Mouse (Mus musculus) midbrain, embryonic 14.5 days (tissue): ENCODE data around the gene Prkg1. TPM values are rescaled to one million over a fixed set of nuclear protein-coding genes. Genes with fewer than 3 reads are reported as not detected.

Source experiments
- ATAC-seq: fragments of 200-750 bp; cut with Nextera tagmentation; 2 replicates; pipeline ENCODE4 v1.8.0; 2017; ENCODE audit warnings: moderate number of reproducible peaks, moderate library complexity; ENCODE audit not compliant: low FRiP score, low TSS enrichment
- DNase-seq: peaks from one replicate; pipeline ENCODE4 v3.0.0-alpha.2; 2015
- H3K27ac ChIP-seq: fragments of 300-500 bp; sonication (generic); replicated peaks from 2 replicates; pipeline ENCODE4 v1.5.1; 2014; ENCODE audit warnings: mild to moderate bottlenecking, low read depth, low read length, moderate library complexity
- H3K27me3 ChIP-seq: fragments of 300-500 bp; sonication (generic); 2 replicates; pipeline ENCODE4 v1.6.1; 2014; ENCODE audit warnings: low read length, control low read depth, mixed read lengths; ENCODE audit not compliant: control insufficient read depth, insufficient read depth
- H3K36me3 ChIP-seq: fragments of 300-500 bp; sonication (generic); 2 replicates; pipeline ENCODE4 v1.6.1; 2014; ENCODE audit warnings: low read length, control low read depth; ENCODE audit not compliant: control insufficient read depth, insufficient read depth
- H3K4me1 ChIP-seq: fragments of 300-500 bp; sonication (generic); 2 replicates; pipeline ENCODE4 v1.6.1; 2014; ENCODE audit warnings: mild to moderate bottlenecking, antibody characterized with exemption, low read length, control low read depth; ENCODE audit not compliant: control insufficient read depth, insufficient read depth
- H3K4me2 ChIP-seq: fragments of 300-500 bp; sonication (generic); 2 replicates; pipeline ENCODE4 v1.6.1; 2014; ENCODE audit warnings: mild to moderate bottlenecking, low read length, moderate library complexity
- H3K4me3 ChIP-seq: fragments of 300-500 bp; sonication (generic); replicated peaks from 2 replicates; pipeline ENCODE4 v1.5.1; 2014; ENCODE audit warnings: low read depth, low read length
- H3K9ac ChIP-seq: fragments of 300-500 bp; sonication (generic); replicated peaks from 2 replicates; pipeline ENCODE4 v1.6.1; 2014; ENCODE audit warnings: mild to moderate bottlenecking, low read length, moderate library complexity
- H3K9me3 ChIP-seq: fragments of 300-500 bp; sonication (generic); 2 replicates; pipeline ENCODE4 v1.6.1; 2016; ENCODE audit warnings: low read length, control low read depth, mixed read lengths; ENCODE audit not compliant: control insufficient read depth
- WGBS: fragments of 180-500 bp; shearing (Covaris S2); extraction: QIAGEN DNeasy Blood & Tissue Kit; methylation state at CpG from one replicate; pipeline ENCODE4 v1.1.7; 2014; 5-methylcytosine and 5-hydroxymethylcytosine counted together
- polyA plus RNA-seq: library from polyadenylated mRNA; unstranded; fragments of >200 nt; fragmentation: Nextera tagmentation; extraction: Ambion mirVana; gene quantifications from 2 replicates; pipeline ENCODE4 v1.2.1, GENCODE M21; 2014

The Prkg1 gene
- polyA plus RNA-seq, 1 experiment from 2014 or later, result 3.9 TPM

GRCm38 (mm10) chr19:31779021-31779420, 14.2 kb upstream of the Prkg1 start:
- Histone ChIP-seq H3K4me3 (no peak overlapping the region), H3K4me2 (no peak overlapping the region), H3K9me3 (no peaks in the 10 kb centered on the region), H3K4me1 (no peaks in the 10 kb centered on the region), H3K27me3 (no peaks in the 10 kb centered on the region), H3K36me3 (no peaks in the 10 kb centered on the region), H3K9ac (no peak overlapping the region), H3K27ac (no peak overlapping the region)
- WGBS, result 89% methylated on average over 4 of the region's 4 CpGs
- ATAC-seq (no peak), DNase-seq (no peak)

DNA sequence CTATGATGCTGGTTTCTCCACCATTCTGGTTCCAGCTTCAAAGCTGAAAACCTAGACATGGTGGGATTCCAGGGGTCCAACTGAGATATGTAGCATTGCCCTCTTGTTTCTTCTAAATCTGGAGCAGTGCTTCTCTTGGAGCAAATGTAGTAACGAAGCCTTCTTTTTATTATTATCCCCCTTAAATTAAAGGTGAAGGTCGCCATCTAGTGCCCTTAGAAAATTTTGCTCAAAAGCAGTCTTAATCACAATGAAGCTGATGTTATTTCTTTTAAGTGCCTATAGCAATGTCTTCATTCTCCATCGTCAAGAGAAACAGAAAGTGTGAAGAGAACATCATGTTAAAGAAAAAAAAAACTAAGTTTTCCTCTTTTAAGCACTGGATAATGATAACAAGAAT, 2.2 kb upstream of the Prkg1 start:
- H3K4me2 ChIP-seq, result no peak overlapping the region
- H3K4me3 ChIP-seq, result no peak overlapping the region
- no peak overlapping the region for H3K9ac ChIP-seq
- H3K9me3 ChIP-seq, result no peaks in the 10 kb centered on the region
- H3K4me1 ChIP-seq, result peaks cover 28% of the 10 kb centered on the region
- no peak overlapping the region for H3K27ac ChIP-seq
- peaks cover 26% of the 10 kb centered on the region for H3K27me3 ChIP-seq
- no peaks in the 10 kb centered on the region for H3K36me3 ChIP-seq
- ATAC-seq, result no peak
- WGBS, result 11% methylated on average over 3 of the region's 3 CpGs
- peak; percentile 70 for DNase-seq

DNA sequence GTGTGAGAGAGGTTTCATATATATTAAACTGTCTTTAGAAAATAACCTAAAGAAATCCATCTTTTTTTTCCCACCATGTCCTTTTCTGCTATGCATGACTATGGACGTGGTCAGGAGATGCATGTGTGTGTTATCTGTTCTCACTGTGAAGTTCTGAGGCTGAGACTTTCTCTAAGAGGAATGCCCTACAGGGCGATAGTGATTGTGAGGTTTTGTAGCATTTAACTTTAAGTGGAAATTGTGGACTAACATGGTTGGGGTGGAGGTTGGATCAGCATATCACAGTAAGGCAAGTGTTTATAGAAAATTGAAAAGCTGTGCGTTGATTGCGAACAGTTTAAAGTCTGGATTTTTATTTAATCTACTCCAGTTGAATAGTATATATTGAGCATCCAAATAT, 618 bp upstream of the Prkg1 start:
- WGBS, result 35% methylated on average over 4 of the region's 4 CpGs
- H3K4me1 ChIP-seq, result peaks cover 28% of the 10 kb centered on the region
- no peaks in the 10 kb centered on the region for H3K9me3 ChIP-seq
- no peak overlapping the region for H3K27ac ChIP-seq
- peak overlapping the region; percentile 98 for H3K4me2 ChIP-seq
- peaks cover 39% of the 10 kb centered on the region for H3K27me3 ChIP-seq
- no peaks in the 10 kb centered on the region for H3K36me3 ChIP-seq
- DNase-seq, result no peak
- no peak overlapping the region for H3K4me3 ChIP-seq
- no peak overlapping the region for H3K9ac ChIP-seq
- no peak for ATAC-seq

GRCm38 (mm10) chr19:31763951-31764800, 657 bp downstream of the Prkg1 start:
- Histone ChIP-seq H3K27me3 (peaks cover 39% of the 10 kb centered on the region), H3K9me3 (no peaks in the 10 kb centered on the region), H3K27ac (no peak overlapping the region; the same call in 1 of the 2 replicates), H3K36me3 (no peaks in the 10 kb centered on the region), H3K4me2 (peak overlapping the region; percentile 98), H3K9ac (peak overlapping the region; percentile 34), H3K4me1 (peaks cover 28% of the 10 kb centered on the region), H3K4me3 (peak overlapping the region; percentile 45)
- peak; percentile 47 for DNase-seq
- peak; percentile 46 for ATAC-seq
- under 1% methylated on average over 56 of the region's 56 CpGs for WGBS

DNA sequence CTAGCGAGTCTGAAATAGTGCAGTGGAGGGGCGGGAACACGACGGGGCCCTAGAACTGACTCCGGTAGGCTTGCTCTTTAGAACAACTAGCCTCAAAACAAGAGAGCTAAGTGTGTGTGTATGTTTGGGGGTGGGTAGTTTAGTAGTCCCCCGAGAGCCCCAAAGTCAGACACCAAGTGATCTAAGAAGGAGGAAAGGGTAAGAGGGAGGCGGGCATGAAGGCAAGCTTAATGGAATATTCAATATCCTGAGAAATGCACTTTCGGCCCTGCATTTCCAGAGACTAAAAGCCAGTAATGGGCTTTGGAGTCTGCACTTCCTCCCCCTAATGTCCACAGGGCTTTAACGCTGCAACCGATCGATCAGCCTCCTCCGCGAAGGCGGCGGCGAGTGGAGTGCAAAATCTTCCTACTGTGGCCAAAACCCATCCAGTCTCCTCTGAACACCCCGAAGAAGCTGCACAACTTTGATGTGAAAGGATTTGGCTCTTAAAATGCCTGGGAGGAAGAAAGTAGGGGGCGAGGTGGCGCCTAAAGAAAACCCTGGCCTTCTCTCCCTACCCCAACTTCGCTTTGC, 1.5 kb downstream of the Prkg1 start:
- DNase-seq (peak; percentile 37), ATAC-seq (no peak)
- WGBS, result 8% methylated on average over 20 of the region's 20 CpGs
- H3K36me3 ChIP-seq, result no peaks in the 10 kb centered on the region
- H3K9ac ChIP-seq, result no peak overlapping the region; the same call in 1 of the 2 replicates
- H3K27me3 ChIP-seq, result peaks cover 39% of the 10 kb centered on the region
- H3K4me3 ChIP-seq, result peak overlapping the region; percentile 45
- no peaks in the 10 kb centered on the region for H3K9me3 ChIP-seq
- H3K4me2 ChIP-seq, result peak overlapping the region; percentile 98
- peaks cover 28% of the 10 kb centered on the region for H3K4me1 ChIP-seq
- H3K27ac ChIP-seq, result no peak overlapping the region

GRCm38 (mm10) chr19:31762411-31763245, 2.2 kb downstream of the Prkg1 start:
- Histone ChIP-seq H3K36me3 (no peaks in the 10 kb centered on the region), H3K9ac (peak overlapping the region; percentile 39; the same call in 1 of the 2 replicates), H3K27me3 (peaks cover 39% of the 10 kb centered on the region), H3K27ac (no peak overlapping the region), H3K4me1 (peaks cover 28% of the 10 kb centered on the region), H3K9me3 (no peaks in the 10 kb centered on the region), H3K4me2 (peak overlapping the region; percentile 98), H3K4me3 (peak overlapping the region; percentile 45)
- ATAC-seq, result no peak
- 2% methylated on average over 24 of the region's 24 CpGs for WGBS
- peak; percentile 67 for DNase-seq

GRCm38 (mm10) chr19:31759855-31760254, 5.0 kb downstream of the Prkg1 start:
- H3K36me3 ChIP-seq, result no peaks in the 10 kb centered on the region
- H3K4me2 ChIP-seq, result no peak overlapping the region
- ATAC-seq (no peak), DNase-seq (no peak)
- H3K4me1 ChIP-seq, result peaks cover 25% of the 10 kb centered on the region
- WGBS, result 80% methylated on average over 3 of the region's 3 CpGs
- H3K4me3 ChIP-seq, result no peak overlapping the region
- no peaks in the 10 kb centered on the region for H3K9me3 ChIP-seq
- H3K27me3 ChIP-seq, result peaks cover 39% of the 10 kb centered on the region
- no peak overlapping the region for H3K27ac ChIP-seq
- H3K9ac ChIP-seq, result no peak overlapping the region

- H3K9ac ChIP-seq, result no peak overlapping the region
- H3K36me3 ChIP-seq, result no peaks in the 10 kb centered on the region
- DNase-seq (peak; percentile 89), ATAC-seq (peak; percentile 40; the same call in 1 of the 2 replicates)
- no peak overlapping the region for H3K27ac ChIP-seq
- WGBS, result 36% methylated on average over 11 of the region's 11 CpGs
- no peaks in the 10 kb centered on the region for H3K4me1 ChIP-seq
- H3K4me2 ChIP-seq, result no peak overlapping the region
- peaks cover 6% of the 10 kb centered on the region; the same call in 1 of the 2 replicates for H3K27me3 ChIP-seq
- no peak overlapping the region for H3K4me3 ChIP-seq
- no peaks in the 10 kb centered on the region for H3K9me3 ChIP-seq
Measured at GRCm38 (mm10) chr19:31755929-31756792, 8.7 kb downstream of the Prkg1 start.
